Mouse (Mus musculus): ENCODE measurements around the gene Pdxdc1. TPM values are rescaled to one million over a fixed set of nuclear protein-coding genes. Genes with fewer than 3 reads are reported as not detected.
A peak's percentile ranks its signal among the peaks of the same experiment; 100 is the strongest.

Gene Pdxdc1
- polyA plus RNA-seq (2012; rRNA removed) (106 and 109 TPM in 2 replicates), polyA plus RNA-seq (2014; fragmentation: Nextera tagmentation; extraction: Ambion mirVana) (105 and 106 TPM in 2 replicates)

GRCm38 (mm10) chr16:13902888-13903483, at the start of gene Pdxdc1, which contains the start of gene Mpv17l:
TSS of gene Pdxdc1 (minus strand) at chr16:13903131.
TSS of gene Mpv17l (plus strand) at chr16:13903161.
- H3K36me3 ChIP-seq (ENCODE audit: control insufficient read depth, insufficient read depth, low read length), result no peaks in the 10 kb centered on the region
- under 1% methylated on average over 29 of the region's 57 CpGs for WGBS
- H3K4me3 ChIP-seq (replicated peaks; ENCODE audit: low read length), result peak within 1 kb of the TSS; percentile 94
- ATAC-seq (ENCODE audit: low FRiP score, low read depth) (peak; percentile 96), DNase-seq (ENCODE audit: low spot score) (peak; percentile 92)
- H3K4me2 ChIP-seq (replicated peaks; ENCODE audit: low read depth, low read length, severe bottlenecking), result peak within 1 kb of the TSS; percentile 62
- peaks cover 13% of the 10 kb centered on the region for H3K4me1 ChIP-seq (ENCODE audit: control insufficient read depth, insufficient read depth, low read length)
- no peaks in the 10 kb centered on the region for H3K9me3 ChIP-seq (ENCODE audit: control insufficient read depth, low read length)
- H3K27me3 ChIP-seq (ENCODE audit: control insufficient read depth, insufficient read depth, low read length), result no peaks in the 10 kb centered on the region
- peak; percentile 17; the same call in 1 of the 2 replicates for TF ChIP-seq POLR2A (IDR thresholded peaks at IDR 0.05; ENCODE audit: borderline replicate concordance, extremely low read depth, insufficient read depth, insufficient read length)
- H3K27ac ChIP-seq (replicated peaks; ENCODE audit: low read depth, low read length), result peak within 1 kb of the TSS; percentile 89
- H3K9ac ChIP-seq (ENCODE audit: low read depth, low read length, severe bottlenecking), result peak within 1 kb of the TSS; percentile 96

GRCm38 (mm10) chr16:13951245-13951644, 48.3 kb upstream of the Pdxdc1 start:
- H3K9ac ChIP-seq (ENCODE audit: low read depth, low read length, severe bottlenecking), result no peak overlapping the region
- ATAC-seq (ENCODE audit: low FRiP score, low read depth) (no peak), DNase-seq (ENCODE audit: low spot score) (no peak)
- H3K36me3 ChIP-seq (ENCODE audit: control insufficient read depth, insufficient read depth, low read length), result no peaks in the 10 kb centered on the region
- H3K9me3 ChIP-seq (ENCODE audit: control insufficient read depth, low read length), result no peaks in the 10 kb centered on the region
- no peaks in the 10 kb centered on the region for H3K27me3 ChIP-seq (ENCODE audit: control insufficient read depth, insufficient read depth, low read length)
- H3K4me1 ChIP-seq (ENCODE audit: control insufficient read depth, insufficient read depth, low read length), result no peaks in the 10 kb centered on the region
- 77% methylated on average over 3 of the region's 3 CpGs for WGBS
- no peak overlapping the region for H3K27ac ChIP-seq (replicated peaks; ENCODE audit: low read depth, low read length)
- no peak overlapping the region for H3K4me2 ChIP-seq (replicated peaks; ENCODE audit: low read depth, low read length, severe bottlenecking)
- no peak for TF ChIP-seq POLR2A (IDR thresholded peaks at IDR 0.05; ENCODE audit: borderline replicate concordance, extremely low read depth, insufficient read depth, insufficient read length)
- no peak overlapping the region for H3K4me3 ChIP-seq (replicated peaks; ENCODE audit: low read length)

DNA sequence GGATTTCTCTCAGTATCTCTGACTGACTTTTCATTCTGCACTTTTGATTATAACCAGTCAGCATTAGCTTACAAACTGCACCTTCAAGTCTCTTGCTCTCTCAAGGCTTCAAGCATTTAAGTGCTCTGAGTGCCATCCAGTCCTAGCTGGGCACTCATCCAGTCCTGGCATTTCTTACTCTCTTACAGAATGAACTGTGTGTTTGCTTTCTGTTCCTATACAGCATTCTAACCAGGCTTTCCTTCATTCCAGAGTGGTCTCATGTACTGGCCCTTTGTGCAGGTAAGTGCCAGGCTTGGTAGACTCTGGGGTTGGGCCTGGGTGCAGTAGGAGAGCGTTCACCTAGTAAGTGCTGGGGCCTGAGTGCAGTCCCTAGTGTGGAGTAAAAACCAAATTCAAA, 43.4 kb upstream of the Pdxdc1 start:
- WGBS, result 82% methylated on average over 1 of the region's 1 CpGs
- H3K9ac ChIP-seq (ENCODE audit: low read depth, low read length, severe bottlenecking), result no peak overlapping the region
- H3K4me1 ChIP-seq (ENCODE audit: control insufficient read depth, insufficient read depth, low read length), result no peaks in the 10 kb centered on the region
- no peak overlapping the region for H3K4me3 ChIP-seq (replicated peaks; ENCODE audit: low read length)
- H3K9me3 ChIP-seq (ENCODE audit: control insufficient read depth, low read length), result no peaks in the 10 kb centered on the region
- H3K36me3 ChIP-seq (ENCODE audit: control insufficient read depth, insufficient read depth, low read length), result no peaks in the 10 kb centered on the region
- no peak for TF ChIP-seq POLR2A (IDR thresholded peaks at IDR 0.05; ENCODE audit: borderline replicate concordance, extremely low read depth, insufficient read depth, insufficient read length)
- no peaks in the 10 kb centered on the region for H3K27me3 ChIP-seq (ENCODE audit: control insufficient read depth, insufficient read depth, low read length)
- ATAC-seq (ENCODE audit: low FRiP score, low read depth) (no peak), DNase-seq (ENCODE audit: low spot score) (no peak)
- no peak overlapping the region for H3K27ac ChIP-seq (replicated peaks; ENCODE audit: low read depth, low read length)
- H3K4me2 ChIP-seq (replicated peaks; ENCODE audit: low read depth, low read length, severe bottlenecking), result no peak overlapping the region

DNA sequence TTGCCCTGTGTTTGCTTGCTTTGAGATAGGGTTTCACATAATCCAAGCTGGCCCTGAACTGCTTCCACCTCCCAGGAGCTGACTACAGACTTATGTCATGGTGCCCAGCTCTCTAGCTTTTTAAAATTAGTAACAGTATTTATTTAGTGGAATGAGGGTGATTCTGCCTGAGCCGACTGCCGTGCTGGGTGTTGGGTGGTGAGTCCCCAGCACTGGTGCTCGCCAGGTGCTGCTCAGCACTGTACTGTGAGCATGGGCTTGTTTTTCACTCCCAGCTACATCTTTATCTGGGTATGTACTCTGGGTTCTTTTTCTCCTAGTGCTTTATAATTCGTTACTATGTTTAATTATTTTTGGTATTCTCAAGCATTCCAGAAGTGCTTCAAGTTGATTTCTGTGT, 42.2 kb upstream of the Pdxdc1 start:
- Histone ChIP-seq H3K9ac (ENCODE audit: low read depth, low read length, severe bottlenecking) (no peak overlapping the region), H3K36me3 (ENCODE audit: control insufficient read depth, insufficient read depth, low read length) (no peaks in the 10 kb centered on the region), H3K9me3 (ENCODE audit: control insufficient read depth, low read length) (no peaks in the 10 kb centered on the region), H3K4me2 (replicated peaks; ENCODE audit: low read depth, low read length, severe bottlenecking) (no peak overlapping the region), H3K27me3 (ENCODE audit: control insufficient read depth, insufficient read depth, low read length) (0 out of 2 replicates have a peak, but pooled peaks cover 2% of the 10 kb centered on the region), H3K4me3 (replicated peaks; ENCODE audit: low read length) (no peak overlapping the region), H3K4me1 (ENCODE audit: control insufficient read depth, insufficient read depth, low read length) (no peaks in the 10 kb centered on the region), H3K27ac (replicated peaks; ENCODE audit: low read depth, low read length) (no peak overlapping the region)
- WGBS, result 70% methylated on average over 4 of the region's 4 CpGs
- DNase-seq (ENCODE audit: low spot score) (no peak), ATAC-seq (ENCODE audit: low FRiP score, low read depth) (no peak)
- TF ChIP-seq POLR2A (IDR thresholded peaks at IDR 0.05; ENCODE audit: borderline replicate concordance, extremely low read depth, insufficient read depth, insufficient read length), result no peak

- no peak for DNase-seq (ENCODE audit: low spot score)
- TF ChIP-seq POLR2A (IDR thresholded peaks at IDR 0.05; ENCODE audit: borderline replicate concordance, extremely low read depth, insufficient read depth, insufficient read length), result no peak
- Histone ChIP-seq H3K4me1 (ENCODE audit: control insufficient read depth, insufficient read depth, low read length) (no peaks in the 10 kb centered on the region), H3K4me3 (replicated peaks; ENCODE audit: low read length) (no peak overlapping the region), H3K27me3 (ENCODE audit: control insufficient read depth, insufficient read depth, low read length) (0 out of 2 replicates have a peak, but pooled peaks cover 2% of the 10 kb centered on the region), H3K27ac (replicated peaks; ENCODE audit: low read depth, low read length) (no peak overlapping the region), H3K9ac (ENCODE audit: low read depth, low read length, severe bottlenecking) (no peak overlapping the region), H3K9me3 (ENCODE audit: control insufficient read depth, low read length) (no peaks in the 10 kb centered on the region), H3K4me2 (replicated peaks; ENCODE audit: low read depth, low read length, severe bottlenecking) (no peak overlapping the region), H3K36me3 (ENCODE audit: control insufficient read depth, insufficient read depth, low read length) (no peaks in the 10 kb centered on the region)
- WGBS, result 66% methylated on average over 5 of the region's 5 CpGs
- ATAC-seq (ENCODE audit: low FRiP score, low read depth), result 0 out of 2 replicates have a peak, but pooled peaks have one; percentile 28
Measured at GRCm38 (mm10) chr16:13944752-13945151, 41.8 kb upstream of the Pdxdc1 start.

Measured in limb, embryonic 14.5 days (tissue).